ENCODE assay signal across 10 mouse cellular contexts in the genomic region with DNA sequence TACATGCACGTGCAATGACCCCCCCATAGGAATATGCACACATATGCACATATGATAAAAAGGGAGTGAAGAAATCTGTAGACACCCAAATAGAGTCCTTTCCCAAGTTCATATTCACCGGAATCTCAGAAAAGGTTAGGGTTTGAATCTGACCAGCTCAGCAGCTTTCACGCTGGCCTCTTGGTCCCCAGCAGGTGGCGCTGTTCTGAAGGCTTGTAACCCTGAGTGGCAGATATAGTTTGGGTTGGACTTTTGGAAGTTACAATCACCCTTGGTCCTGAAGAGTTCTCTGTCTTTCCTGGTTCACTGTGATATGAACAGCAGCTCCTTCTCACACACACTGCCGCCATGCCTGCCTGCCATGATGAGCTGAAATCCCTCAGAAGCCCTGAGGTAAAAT. TPM values are rescaled to one million over a fixed set of nuclear protein-coding genes. Genes with fewer than 3 reads are reported as not detected.
DNase-seq lines count a peak whose midpoint lies in the region; ATAC-seq and TF ChIP-seq lines count a peak whose summit lies in the region.
"Had no signal": no experiment of that assay in that cellular context is flagged by ENCODE, and none has a peak within 500 bp of the region (broad histone marks: within the 10 kb centered on the region; RNA-seq: fewer than 3 reads in every experiment).

No protein-coding gene starts in this region.

- no peak for TF ChIP-seq POLR2A in spleen, adult 2 months (IDR thresholded peaks at IDR 0.05; ENCODE audit: low read depth, low read length)

- no peaks in the 10 kb centered on the region for H3K27me3 ChIP-seq in forebrain, postnatal 0 days (ENCODE audit: insufficient read depth, low read length)
- no peaks in the 10 kb centered on the region for H3K27me3 ChIP-seq in forebrain, embryonic 16.5 days (replicated peaks; ENCODE audit: control insufficient read depth, insufficient read depth, low read length)
- no peaks in the 10 kb centered on the region for H3K27me3 ChIP-seq in spleen, adult 2 months (ENCODE audit: control insufficient read depth, insufficient read depth, low read length)
- H3K27me3 ChIP-seq: forebrain, embryonic 12.5 days; midbrain, embryonic 13.5 days had no signal

- TF ChIP-seq CTCF in forebrain, postnatal 0 days (IDR thresholded peaks at IDR 0.05; ENCODE audit: low read depth): peak; percentile 47
- TF ChIP-seq CTCF in spleen, adult 2 months (IDR thresholded peaks at IDR 0.05; ENCODE audit: extremely low read depth, insufficient read depth, insufficient read length, insufficient replicate concordance): peak; percentile 42; the same call in 1 of the 2 replicates

- no peak overlapping the region for H3K4me2 ChIP-seq in forebrain, postnatal 0 days (ENCODE audit: low read depth)
- no peak overlapping the region for H3K4me2 ChIP-seq in forebrain, embryonic 16.5 days (ENCODE audit: low read length)
- H3K4me2 ChIP-seq: forebrain, embryonic 12.5 days; midbrain, embryonic 13.5 days had no signal

- peaks cover 7% of the 10 kb centered on the region; the same call in 1 of the 2 replicates for H3K9me3 ChIP-seq in forebrain, postnatal 0 days (ENCODE audit: low read length)
- H3K9me3 ChIP-seq in forebrain, embryonic 16.5 days (ENCODE audit: control insufficient read depth, low read length): peaks cover 4% of the 10 kb centered on the region; the same call in 1 of the 2 replicates

- H3K27ac ChIP-seq in forebrain, postnatal 0 days (ENCODE audit: low read depth, low read length): no peak overlapping the region
- H3K27ac ChIP-seq in forebrain, embryonic 16.5 days (ENCODE audit: low read length): no peak overlapping the region
- no peak overlapping the region for H3K27ac ChIP-seq in spleen, adult 2 months (ENCODE audit: insufficient read depth, low read length)
- H3K27ac ChIP-seq: forebrain, embryonic 12.5 days; midbrain, embryonic 13.5 days had no signal

- H3K36me3 ChIP-seq in forebrain, postnatal 0 days (ENCODE audit: insufficient read depth): no peaks in the 10 kb centered on the region
- no peaks in the 10 kb centered on the region for H3K36me3 ChIP-seq in forebrain, embryonic 16.5 days (ENCODE audit: control insufficient read depth, insufficient read depth)
- no peaks in the 10 kb centered on the region for H3K36me3 ChIP-seq in spleen, adult 2 months (ENCODE audit: control insufficient read depth, insufficient read depth, low read length)
- H3K36me3 ChIP-seq: forebrain, embryonic 12.5 days; midbrain, embryonic 13.5 days had no signal

- H3K4me3 ChIP-seq in forebrain, postnatal 0 days (ENCODE audit: low read depth, low read length): no peak overlapping the region
- H3K4me3 ChIP-seq in forebrain, embryonic 16.5 days (replicated peaks; ENCODE audit: low read length): no peak overlapping the region
- no peak overlapping the region for H3K4me3 ChIP-seq in spleen, adult 2 months (ENCODE audit: extremely low read depth, insufficient read depth, insufficient read length)
- H3K4me3 ChIP-seq: forebrain, embryonic 12.5 days; midbrain, embryonic 13.5 days had no signal

- ATAC-seq in forebrain, postnatal 0 days: no peak
- ATAC-seq in forebrain, embryonic 16.5 days: no peak
- ATAC-seq in megakaryocyte-erythroid progenitor cell, adult 5-6 weeks (replicated peaks; ENCODE audit: low FRiP score, low TSS enrichment, poor library complexity, severe bottlenecking): no peak
- ATAC-seq: midbrain, embryonic 13.5 days had no signal

- DNase-seq in forebrain, postnatal 0 days: no peak
- DNase-seq in spleen, adult 2 months (ENCODE audit: low read depth in 1 of 2, low spot score in 2 of 2): peak in 1 of 2 experiments; percentile 36
- DNase-seq in spleen, postnatal 36 days (ENCODE audit: low spot score in 2 of 2): no peak
- DNase-seq in forelimb bud, embryonic 11.5 days (ENCODE audit: low read depth, low spot score): peak; percentile 16
- DNase-seq in thymus, postnatal 25 days: peak; percentile 49
- DNase-seq in ovary, postnatal 14 days (ENCODE audit: low spot score): no peak

- H3K4me1 ChIP-seq in forebrain, postnatal 0 days (ENCODE audit: insufficient read depth): no peaks in the 10 kb centered on the region
- no peaks in the 10 kb centered on the region for H3K4me1 ChIP-seq in forebrain, embryonic 16.5 days (replicated peaks; ENCODE audit: control insufficient read depth, insufficient read depth, low read length)
- peaks cover 3% of the 10 kb centered on the region; the same call in 1 of the 2 replicates for H3K4me1 ChIP-seq in spleen, adult 2 months (ENCODE audit: control insufficient read depth, insufficient read depth, insufficient read length)
- H3K4me1 ChIP-seq: forebrain, embryonic 12.5 days; midbrain, embryonic 13.5 days had no signal

- 67% methylated on average over 5 of the region's 5 CpGs for WGBS in forebrain, postnatal 0 days
- 70% methylated on average over 5 of the region's 5 CpGs for WGBS in forebrain, embryonic 16.5 days
- WGBS in spleen, adult 2 months: 79% methylated on average over 5 of the region's 5 CpGs

- H3K9ac ChIP-seq in forebrain, postnatal 0 days: no peak overlapping the region
- H3K9ac ChIP-seq in forebrain, embryonic 16.5 days (replicated peaks; ENCODE audit: low read depth, low read length): no peak overlapping the region
- H3K9ac ChIP-seq: forebrain, embryonic 12.5 days; midbrain, embryonic 13.5 days had no signal

RNA-seq across cellular contexts. Expression of a gene that starts 24.1 kb away (rescaled TPM):
- not detected in 2 replicates for total RNA-seq in forebrain, postnatal 0 days (2014; rRNA removed)
- not detected in 2 replicates for polyA plus RNA-seq in forebrain, postnatal 0 days (2015; fragmentation: Nextera tagmentation; extraction: Ambion mirVana)
- polyA plus RNA-seq in forebrain, embryonic 16.5 days (2015; fragmentation: Nextera tagmentation; extraction: Ambion mirVana): 0.05 TPM in 1 of 2 replicates, not detected in the other
- polyA plus RNA-seq in spleen, adult 2 months (2012; rRNA removed): 63.7 and 80.7 TPM in 2 replicates
- 0.79 and 2.1 TPM in 2 replicates for total RNA-seq in megakaryocyte-erythroid progenitor cell, adult 5-6 weeks (2014; fragmentation: Nextera tagmentation)
- 0.46 and 1.5 TPM in 2 replicates for total RNA-seq in megakaryocyte-erythroid progenitor cell, adult 5-6 weeks (2017)

Comparison
In these comparisons a context has a peak if more than half of its experiments do, and no peak if none do; other contexts are left out.
1. DNase-seq: peak in forelimb bud, embryonic 11.5 days (single experiment) and thymus, postnatal 25 days (single experiment); none in forebrain, postnatal 0 days (single experiment), spleen, postnatal 36 days (0 of 2) and ovary, postnatal 14 days (single experiment).
2. RNA of a gene that starts 24.1 kb away (polyA plus RNA-seq): 63.7 to 80.7 TPM in spleen, adult 2 months; 0.05 TPM in forebrain, embryonic 16.5 days and not detected in forebrain, postnatal 0 days; every median in the first group is over 10 times any median in the second.